Mouse (Mus musculus): ENCODE measurements around the gene Camsap3.

DNA sequence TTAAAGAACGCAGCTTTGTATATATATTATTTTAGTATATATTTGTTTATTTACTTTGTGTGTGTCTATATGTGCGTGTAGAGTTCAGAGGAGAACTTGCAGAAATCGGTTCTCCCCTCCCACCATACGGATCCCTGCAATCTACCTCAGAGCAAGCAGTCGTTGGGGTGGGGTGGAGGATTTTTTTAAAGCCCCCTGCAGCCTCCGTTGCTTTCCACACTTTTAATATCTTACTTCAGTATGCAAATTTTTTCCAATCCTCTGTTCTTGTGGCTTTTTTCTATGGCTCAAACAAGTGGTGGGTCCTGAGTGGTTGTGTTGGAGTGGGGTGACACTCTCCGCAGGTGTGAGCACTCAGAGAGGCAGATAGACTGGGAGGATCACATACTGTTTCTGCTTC, 18.7 kb upstream of the Camsap3 start:
- no peak for TF ChIP-seq MYOG (IDR thresholded peaks at IDR 0.05; ENCODE audit: control insufficient read depth, extremely low read depth, insufficient read length)
- TF ChIP-seq CTCF (IDR thresholded peaks at IDR 0.05; ENCODE audit: control insufficient read depth, insufficient read depth, insufficient read length), result no peak
- no peak for TF ChIP-seq MAX (IDR thresholded peaks at IDR 0.05)
